Mouse (Mus musculus): ENCODE measurements around the gene Bend6. TPM values are rescaled to one million over a fixed set of nuclear protein-coding genes. Genes with fewer than 3 reads are reported as not detected.

The Bend6 gene
- polyA plus RNA-seq, 1 experiment from 2014 or later, result 2.4 TPM

DNA sequence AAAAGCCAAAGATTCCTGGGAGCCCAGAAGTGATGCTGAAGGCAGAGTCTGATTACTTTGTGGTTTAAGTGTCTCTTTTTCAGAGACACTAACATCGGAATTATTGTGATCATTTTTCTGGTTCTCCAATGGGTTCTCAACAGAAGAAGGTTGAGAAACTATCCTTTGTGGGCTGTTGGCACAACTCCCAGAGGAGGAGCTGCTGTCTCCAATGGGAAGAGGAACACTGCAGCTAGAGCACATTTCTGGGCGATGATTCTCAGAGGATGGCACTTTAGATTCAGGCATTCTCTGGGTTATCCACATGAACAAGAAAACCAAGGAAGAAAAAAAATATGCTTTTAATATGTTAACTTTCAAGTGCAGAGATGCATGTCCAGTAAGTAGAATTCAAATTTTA, 104.3 kb downstream of the Bend6 start:
- H3K27ac ChIP-seq (ENCODE audit: low read depth, low read length), result no peak overlapping the region
- ATAC-seq (replicated peaks; ENCODE audit: low FRiP score) (no peak), DNase-seq (ENCODE audit: low spot score) (no peak)
- no peak overlapping the region for H3K4me3 ChIP-seq (ENCODE audit: low read depth, low read length)
- no peaks in the 10 kb centered on the region for H3K27me3 ChIP-seq (replicated peaks; ENCODE audit: control insufficient read depth, insufficient read depth, low read length)
- peaks cover 51% of the 10 kb centered on the region for H3K36me3 ChIP-seq (ENCODE audit: control insufficient read depth, insufficient read depth, low read length)
- H3K4me1 ChIP-seq (replicated peaks; ENCODE audit: control insufficient read depth, insufficient read depth, low read length), result no peaks in the 10 kb centered on the region
- no peak overlapping the region for H3K9ac ChIP-seq (ENCODE audit: low read depth, low read length)
- H3K4me2 ChIP-seq, result no peak overlapping the region
- 92% methylated on average over 2 of the region's 2 CpGs for WGBS
- H3K9me3 ChIP-seq (ENCODE audit: control insufficient read depth, low read length), result no peaks in the 10 kb centered on the region

Other genes starting within 250 kb of the Bend6 start
- 62.7 and 65.4 TPM in 2 replicates for gene Prim2, start 238.0 kb downstream of the Bend6 start, polyA plus RNA-seq (2014; fragmentation: Nextera tagmentation; extraction: Ambion mirVana)
- 10.1 and 11.6 TPM in 2 replicates for gene Rab23, start 187.9 kb downstream of the Bend6 start, polyA plus RNA-seq (2014; fragmentation: Nextera tagmentation; extraction: Ambion mirVana)
- gene Bag2, start 150.0 kb downstream of the Bend6 start, polyA plus RNA-seq (2014; fragmentation: Nextera tagmentation; extraction: Ambion mirVana), result 103 and 108 TPM in 2 replicates
- 20.4 and 24.7 TPM in 2 replicates for gene Zfp451, start 93.2 kb downstream of the Bend6 start, polyA plus RNA-seq (2014; fragmentation: Nextera tagmentation; extraction: Ambion mirVana)
- gene Dst, start 409 bp upstream of the Bend6 start, polyA plus RNA-seq (2014; fragmentation: Nextera tagmentation; extraction: Ambion mirVana), result 9.4 and 9.5 TPM in 2 replicates

Measured in liver, embryonic 11.5 days (tissue).